Mouse (Mus musculus) ES-Bruce4 (cell line): ENCODE results near the gene Eif4a1. TPM values are rescaled to one million over a fixed set of nuclear protein-coding genes. Genes with fewer than 3 reads are reported as not detected.

Experiments used
- H3K27ac ChIP-seq: 2 replicates; pipeline ENCODE4 v1.5.1; 2012; ENCODE audit warnings: low read length, inconsistent platforms; ENCODE audit not compliant: insufficient read depth
- H3K27me3 ChIP-seq: 2 replicates; pipeline ENCODE4 v1.6.1; 2012; ENCODE audit warnings: mild to moderate bottlenecking, low read length, inconsistent platforms; ENCODE audit not compliant: control insufficient read depth, poor library complexity, insufficient read depth, severe bottlenecking
- H3K36me3 ChIP-seq: 2 replicates; pipeline ENCODE4 v1.6.1; 2012; ENCODE audit warnings: inconsistent platforms, mild to moderate bottlenecking, low read length, moderate library complexity; ENCODE audit not compliant: control insufficient read depth, poor library complexity, insufficient read depth, severe bottlenecking
- H3K4me1 ChIP-seq: one replicate; pipeline ENCODE4 v1.8.1; 2011; ENCODE audit warnings: low read length; ENCODE audit not compliant: control insufficient read depth, insufficient read depth
- H3K4me3 ChIP-seq: 2 replicates; pipeline ENCODE4 v1.5.1; 2011; ENCODE audit warnings: low read depth, mild to moderate bottlenecking, low read length
- H3K9ac ChIP-seq: 2 replicates; pipeline ENCODE4 v1.6.1; 2012; ENCODE audit warnings: low read depth, mild to moderate bottlenecking, inconsistent platforms; ENCODE audit not compliant: poor library complexity, severe bottlenecking
- H3K9me3 ChIP-seq: replicated peaks from 2 replicates; pipeline ENCODE4 v1.6.1; 2012; ENCODE audit warnings: mild to moderate bottlenecking, low read length, inconsistent platforms; ENCODE audit not compliant: control insufficient read depth, poor library complexity, insufficient read depth, severe bottlenecking
- CTCF ChIP-seq: IDR thresholded peaks from one replicate; pipeline ENCODE4 v1.8.1; 2011; ENCODE audit warnings: low read depth, low read length
- EP300 ChIP-seq: IDR thresholded peaks from 2 replicates; pipeline ENCODE4 v1.6.1; 2011; ENCODE audit warnings: low read depth, low read length; ENCODE audit not compliant: insufficient read depth
- POLR2A ChIP-seq: IDR thresholded peaks from one replicate; pipeline ENCODE4 v1.8.1; 2011; ENCODE audit warnings: low read length; ENCODE audit not compliant: insufficient read depth
- polyA plus RNA-seq: library from polyadenylated mRNA; stranded (reverse); fragments of >200 nt; gene quantifications from 2 replicates; pipeline ENCODE4 v1.2.4, GENCODE M21; 2011; ENCODE audit warnings: low read depth; ENCODE audit not compliant: missing spikeins, insufficient read depth, insufficient read length

Eif4a1 gene
- polyA plus RNA-seq, 1 experiment, result 1,464 TPM

- H3K36me3 ChIP-seq, result no peaks in the 10 kb centered on the region
- peaks cover 3% of the 10 kb centered on the region for H3K4me1 ChIP-seq
- no peak within 1 kb of the TSS for H3K27ac ChIP-seq
- TF ChIP-seq CTCF, result no peak
- TF ChIP-seq POLR2A, result no peak
- TF ChIP-seq EP300, result no peak
- H3K9me3 ChIP-seq, result no peaks in the 10 kb centered on the region
- H3K9ac ChIP-seq, result no peak within 1 kb of the TSS
- no peak within 1 kb of the TSS for H3K4me3 ChIP-seq
- no peaks in the 10 kb centered on the region for H3K27me3 ChIP-seq
Observed at GRCm38 (mm10) chr11:69617805-69618204, 54.4 kb downstream of the Eif4a1 start, which contains the start of gene Shbg. Gene Shbg (minus strand): TSS chr11:69617905.

Other genes starting within 250 kb of the Eif4a1 start
- gene Dnah2, start 123.3 kb downstream of the Eif4a1 start, polyA plus RNA-seq, result 1.2 and 2.0 TPM in 2 replicates
- gene Efnb3, start 112.2 kb downstream of the Eif4a1 start, polyA plus RNA-seq, result 3.9 and 4.0 TPM in 2 replicates
- 10.3 and 17.8 TPM in 2 replicates for gene Wrap53, start 92.2 kb downstream of the Eif4a1 start, polyA plus RNA-seq
- gene Trp53, start 92.1 kb downstream of the Eif4a1 start, polyA plus RNA-seq, result 230 and 277 TPM in 2 replicates
- gene Atp1b2, start 66.5 kb downstream of the Eif4a1 start, polyA plus RNA-seq, result 20.4 and 24.0 TPM in 2 replicates
- gene Shbg, start 54.5 kb downstream of the Eif4a1 start, polyA plus RNA-seq, result not detected in 2 replicates
- gene Sat2, start 50.4 kb downstream of the Eif4a1 start, polyA plus RNA-seq, result 9.1 and 9.6 TPM in 2 replicates
- gene Fxr2, start 39.4 kb downstream of the Eif4a1 start, polyA plus RNA-seq, result 170 and 173 TPM in 2 replicates
- gene Sox15, start 17.1 kb downstream of the Eif4a1 start, polyA plus RNA-seq, result 45.2 and 48.1 TPM in 2 replicates
- 65.7 and 71.0 TPM in 2 replicates for gene Mpdu1, start 9.8 kb downstream of the Eif4a1 start, polyA plus RNA-seq
- gene Cd68, start 6.3 kb downstream of the Eif4a1 start, polyA plus RNA-seq, result 32.9 and 36.2 TPM in 2 replicates
- 198 and 221 TPM in 2 replicates for gene Senp3, start 9.7 kb upstream of the Eif4a1 start, polyA plus RNA-seq
- 1.3 and 2.9 TPM in 2 replicates for gene Tnfsf13, start 13.4 kb upstream of the Eif4a1 start, polyA plus RNA-seq
- 3.4 and 4.1 TPM in 2 replicates for gene Tnfsf12, start 23.4 kb upstream of the Eif4a1 start, polyA plus RNA-seq
- gene Tnfsfm13, start 23.7 kb upstream of the Eif4a1 start, polyA plus RNA-seq, result 1.9 and 3.6 TPM in 2 replicates
- 102 and 103 TPM in 2 replicates for gene Polr2a, start 86.2 kb upstream of the Eif4a1 start, polyA plus RNA-seq
- not detected in 2 replicates for gene Slc35g3, start 89.5 kb upstream of the Eif4a1 start, polyA plus RNA-seq
- gene Zbtb4, start 93.5 kb upstream of the Eif4a1 start, polyA plus RNA-seq, result 3.6 and 4.8 TPM in 2 replicates
- gene Chrnb1, start 123.5 kb upstream of the Eif4a1 start, polyA plus RNA-seq, result 10.1 and 12.1 TPM in 2 replicates
- gene Fgf11, start 129.4 kb upstream of the Eif4a1 start, polyA plus RNA-seq, result 1.8 and 2.5 TPM in 2 replicates
- 10.1 and 11.6 TPM in 2 replicates for gene Tmem102, start 133.2 kb upstream of the Eif4a1 start, polyA plus RNA-seq
- not detected in 2 replicates for gene Gm39566, start 142.9 kb upstream of the Eif4a1 start, polyA plus RNA-seq
- gene Spem2, start 146.0 kb upstream of the Eif4a1 start, polyA plus RNA-seq, result not detected in 2 replicates
- not detected in 2 replicates for gene Spem1, start 149.8 kb upstream of the Eif4a1 start, polyA plus RNA-seq
- 19.6 and 25.4 TPM in 2 replicates for gene Nlgn2, start 165.4 kb upstream of the Eif4a1 start, polyA plus RNA-seq
- gene Tmem256, start 166.1 kb upstream of the Eif4a1 start, polyA plus RNA-seq, result 97.1 and 103 TPM in 2 replicates
- 27.2 and 31.2 TPM in 2 replicates for gene Plscr3, start 174.0 kb upstream of the Eif4a1 start, polyA plus RNA-seq
- 15.6 and 19.6 TPM in 2 replicates for gene Tnk1, start 186.3 kb upstream of the Eif4a1 start, polyA plus RNA-seq
- not detected in 2 replicates for gene Tmem95, start 205.6 kb upstream of the Eif4a1 start, polyA plus RNA-seq
- 5.2 and 6.3 TPM in 2 replicates for gene Kctd11, start 209.0 kb upstream of the Eif4a1 start, polyA plus RNA-seq
- 1.5 and 2.3 TPM in 2 replicates for gene Acap1, start 223.1 kb upstream of the Eif4a1 start, polyA plus RNA-seq
- gene 2810408A11Rik, start 228.6 kb upstream of the Eif4a1 start, polyA plus RNA-seq, result 11.6 and 13.1 TPM in 2 replicates
- 27.9 and 32.4 TPM in 2 replicates for gene Neurl4, start 228.6 kb upstream of the Eif4a1 start, polyA plus RNA-seq
- gene Gps2, start 241.5 kb upstream of the Eif4a1 start, polyA plus RNA-seq, result 23.9 and 24.4 TPM in 2 replicates
- 1,015 and 1,063 TPM in 2 replicates for gene Eif5a, start 249.5 kb upstream of the Eif4a1 start, polyA plus RNA-seq